Mouse (Mus musculus) hematopoietic stem cell, adult 5-6 weeks (primary cell): ENCODE results near the gene Hfm1. TPM values are rescaled to one million over a fixed set of nuclear protein-coding genes. Genes with fewer than 3 reads are reported as not detected.

ENCODE experiments used
- ATAC-seq, 2 experiments: fragments of 125-278 bp in 1 of 2; replicated peaks in 1 of 2; 2 replicates each; pipeline ENCODE4 v1.8.0; 2016 to 2017; ENCODE audit warnings: inconsistent platforms in 2 of 2, mild to moderate bottlenecking in 2 of 2, moderate number of reproducible peaks in 2 of 2, low read depth in 1 of 2, moderate TSS enrichment in 1 of 2; ENCODE audit not compliant: low FRiP score in 2 of 2, poor library complexity in 2 of 2, severe bottlenecking in 2 of 2, insufficient read depth in 1 of 2, low TSS enrichment in 1 of 2
- total RNA-seq: library from RNA; stranded (forward); fragments of 172-1452, 232-1000 nt; gene quantifications from 2 replicates; pipeline ENCODE4 v1.2.3, GENCODE M21; 2017

Gene Hfm1
- total RNA-seq, 1 experiment from 2014 or later = 1.1 TPM

DNA sequence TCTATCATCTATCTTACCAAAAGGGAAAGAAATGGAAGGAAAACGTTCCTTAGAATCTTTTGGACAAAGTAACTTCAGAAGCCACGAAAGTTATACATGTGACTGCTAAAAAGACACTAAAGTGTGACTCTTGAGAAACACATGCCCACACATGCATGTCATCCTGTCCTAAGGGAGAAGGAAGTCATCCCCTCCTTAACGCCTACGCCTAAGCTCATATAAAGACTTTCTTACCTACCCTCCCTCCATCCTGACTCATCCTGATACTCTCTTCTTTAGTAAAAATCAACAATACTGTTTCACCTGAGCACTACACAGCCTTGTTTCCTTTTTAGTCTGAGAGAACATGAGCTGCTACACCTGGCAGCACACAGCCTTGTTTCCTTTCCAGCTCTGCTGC lies 40.6 kb downstream of the Hfm1 start:
- ATAC-seq = no peak

GRCm38 (mm10) chr5:106876438-106876837 lies 49.7 kb downstream of the Hfm1 start:
- ATAC-seq = no peak

GRCm38 (mm10) chr5:106860415-106860814 lies 65.7 kb downstream of the Hfm1 start:
- ATAC-seq = peak; percentile 56 to 59; a peak in 2 of 4 replicates

GRCm38 (mm10) chr5:106853284-106853683 lies 72.8 kb downstream of the Hfm1 start:
- no peak for ATAC-seq

DNA sequence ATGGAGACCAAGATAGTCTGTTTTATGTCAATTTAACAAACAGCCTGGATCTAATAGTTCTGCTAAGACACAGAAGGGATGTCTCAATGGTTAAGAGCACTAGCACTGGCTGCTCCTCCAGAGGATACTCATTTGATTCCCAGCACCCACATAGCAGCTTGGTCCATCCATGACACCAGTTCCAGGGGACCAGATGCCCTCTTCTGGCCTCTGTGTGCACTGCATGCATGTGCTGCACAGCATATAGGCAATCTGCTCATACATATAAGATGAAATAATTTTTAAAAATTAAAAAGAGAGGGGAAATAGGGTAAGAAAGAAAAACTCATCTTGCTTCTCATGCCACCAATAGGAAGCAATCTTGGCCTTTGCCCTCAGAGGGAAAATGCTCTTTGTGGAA lies 79.1 kb downstream of the Hfm1 start:
- ATAC-seq = no peak

DNA sequence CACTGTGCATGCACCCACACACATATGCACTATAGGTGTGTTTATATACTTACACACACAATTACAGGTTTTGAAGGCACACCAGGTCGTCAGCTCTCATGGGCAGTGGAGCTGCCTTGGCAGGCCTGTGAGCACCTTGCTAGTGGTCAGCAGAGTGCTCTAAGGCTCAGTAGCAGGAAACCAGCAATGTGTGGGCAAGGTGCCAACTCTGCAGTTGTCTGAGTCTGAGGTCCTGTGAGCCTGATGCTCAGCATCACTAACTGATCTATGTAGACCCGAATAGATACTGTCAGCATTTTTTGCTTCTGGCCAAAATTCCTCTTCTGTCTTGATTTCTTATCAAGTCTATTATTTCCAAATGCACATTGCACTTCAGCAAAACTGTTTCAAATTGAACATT lies 82.2 kb downstream of the Hfm1 start:
- ATAC-seq = no peak

DNA sequence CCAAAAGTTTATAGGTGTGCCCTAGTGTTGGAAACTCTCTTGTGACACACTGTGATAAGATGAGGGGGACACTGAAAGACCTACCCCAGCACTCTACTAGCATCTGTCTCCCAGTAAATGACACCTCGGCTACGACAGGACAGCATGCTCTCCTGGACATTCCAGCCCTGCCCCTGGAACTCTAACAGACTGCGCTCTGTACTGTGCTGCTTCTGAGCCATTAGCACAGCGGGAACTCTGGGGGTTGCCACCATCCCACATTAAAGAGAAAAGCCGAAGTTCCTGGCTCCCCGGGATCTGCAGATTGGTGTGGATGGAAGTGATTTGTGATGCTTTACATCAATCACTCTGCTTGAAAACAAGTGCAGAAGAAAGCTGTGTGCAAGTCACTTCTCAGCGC lies 93.1 kb downstream of the Hfm1 start:
- ATAC-seq = no peak

DNA sequence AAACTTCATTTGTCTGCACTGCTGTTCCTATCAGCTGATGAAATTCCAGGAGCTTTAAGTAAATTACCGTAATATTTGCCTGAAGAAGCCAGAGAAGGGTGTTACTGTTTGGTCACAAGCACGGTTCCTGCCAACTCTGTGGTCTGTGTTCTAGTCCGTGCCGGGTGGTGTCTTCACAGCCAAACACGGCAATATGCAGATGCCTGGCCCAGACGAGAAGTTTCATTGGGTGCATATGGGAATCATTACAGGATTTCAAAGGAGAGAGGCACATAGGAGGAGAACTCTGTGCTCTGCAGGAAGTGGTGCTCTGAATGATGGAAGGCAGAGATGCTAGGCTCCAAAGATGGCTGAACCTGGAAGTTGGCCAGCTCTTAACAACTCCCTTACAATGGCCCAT lies 94.7 kb downstream of the Hfm1 start:
- no peak for ATAC-seq

- ATAC-seq = no peak
Measured at GRCm38 (mm10) chr5:106830775-106831174, 95.3 kb downstream of the Hfm1 start.

DNA sequence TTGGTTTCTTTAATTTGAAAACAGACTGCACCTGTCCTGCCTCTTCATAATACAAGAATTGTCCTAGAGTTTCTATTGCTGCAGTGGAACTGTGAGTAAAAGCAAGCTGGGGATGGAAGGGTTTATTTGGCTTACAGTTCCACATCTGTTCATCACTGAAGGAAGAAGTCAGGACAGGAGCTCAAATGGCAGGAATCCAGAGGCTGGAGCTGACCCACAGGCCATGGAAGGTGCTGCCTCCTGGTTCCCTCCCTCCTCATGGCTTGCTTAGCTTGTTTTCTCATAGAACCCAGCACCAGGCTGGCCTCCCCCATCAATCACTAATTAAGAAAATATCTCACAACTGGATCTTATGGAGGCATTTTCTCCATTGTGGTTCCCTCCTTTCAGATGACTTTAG lies 99.4 kb downstream of the Hfm1 start:
- no peak for ATAC-seq

- ATAC-seq = no peak
Measured at GRCm38 (mm10) chr5:106826044-106826443, 100.1 kb downstream of the Hfm1 start.

- peak; percentile 69 to 79 for ATAC-seq
Measured at GRCm38 (mm10) chr5:106825301-106825853, 100.7 kb downstream of the Hfm1 start.

DNA sequence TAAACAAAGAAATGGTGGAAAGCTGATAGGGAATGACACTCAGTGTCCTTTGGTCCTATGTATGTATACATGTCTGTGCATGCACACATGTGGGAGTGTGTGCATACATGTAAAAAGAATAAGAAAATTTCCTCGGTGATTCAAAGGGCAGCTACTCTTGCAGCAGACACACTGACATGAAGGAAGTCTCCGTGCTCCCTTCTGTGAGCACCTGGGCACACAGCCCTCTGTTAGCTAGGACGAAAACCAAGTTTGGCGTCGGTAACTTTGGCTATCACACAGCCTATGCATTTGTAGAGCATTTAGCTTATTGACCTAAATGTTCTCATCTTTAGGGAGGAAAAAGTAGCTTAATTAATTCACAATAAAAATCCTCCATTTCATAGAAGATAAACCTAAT lies 101.4 kb downstream of the Hfm1 start:
- ATAC-seq = no peak

- no peak for ATAC-seq
Measured at GRCm38 (mm10) chr5:106819630-106820029, 106.5 kb downstream of the Hfm1 start.

DNA sequence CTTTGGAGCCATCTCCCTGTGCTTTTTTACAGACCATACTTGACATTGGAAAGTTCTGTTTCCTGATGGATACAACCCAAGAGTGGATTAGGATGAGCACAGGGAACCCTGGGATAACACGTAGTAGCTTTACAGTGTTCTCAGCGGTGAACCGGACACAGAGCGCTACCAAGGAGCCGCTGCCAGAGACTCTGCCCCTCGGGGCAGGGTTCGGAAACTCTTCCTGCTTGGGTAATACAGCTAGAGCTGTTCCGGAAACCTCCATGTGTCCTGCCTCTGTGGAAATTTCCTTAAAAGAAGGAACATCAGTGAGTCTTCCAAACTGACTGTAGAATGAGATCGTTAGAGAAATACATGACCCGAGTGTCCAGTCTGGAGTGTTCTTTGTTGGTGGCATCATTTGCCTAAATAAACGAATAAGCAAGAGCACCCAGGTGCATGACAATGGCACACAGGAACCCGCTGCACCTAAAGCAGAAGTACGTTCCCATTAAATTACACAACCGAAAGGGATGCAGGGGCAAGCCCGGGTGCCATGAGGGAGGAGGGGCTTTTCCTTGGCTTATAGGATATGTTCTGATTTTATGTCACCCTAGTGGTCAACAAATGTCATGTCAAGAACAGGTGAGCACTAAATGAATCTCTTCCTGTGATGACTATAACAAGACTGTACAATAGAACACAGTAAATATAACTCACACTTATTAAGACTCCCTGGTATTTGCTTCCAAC lies 110.0 kb downstream of the Hfm1 start:
- ATAC-seq = 0 out of 4 replicates have a peak, but pooled peaks have one; percentile 29 to 38

DNA sequence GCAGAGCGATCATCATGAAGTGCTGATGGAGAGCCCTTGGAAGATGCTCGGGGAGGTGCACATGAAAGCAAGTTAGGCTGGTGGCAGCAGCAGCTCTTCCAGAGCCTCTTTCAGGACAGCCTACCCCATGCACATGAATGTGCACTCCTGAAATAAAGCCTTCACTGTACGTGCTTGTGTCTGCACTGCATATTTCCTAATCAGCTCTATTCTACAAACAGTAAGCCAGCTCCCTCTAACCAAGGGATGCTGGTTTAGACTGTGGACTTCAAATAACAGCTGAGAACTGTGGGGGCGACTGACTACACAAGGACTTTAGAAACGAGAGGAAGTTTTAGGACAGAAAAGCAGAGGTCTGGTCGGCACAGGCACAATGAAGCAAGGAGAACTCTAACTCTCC lies 111.5 kb downstream of the Hfm1 start:
- ATAC-seq = no peak

DNA sequence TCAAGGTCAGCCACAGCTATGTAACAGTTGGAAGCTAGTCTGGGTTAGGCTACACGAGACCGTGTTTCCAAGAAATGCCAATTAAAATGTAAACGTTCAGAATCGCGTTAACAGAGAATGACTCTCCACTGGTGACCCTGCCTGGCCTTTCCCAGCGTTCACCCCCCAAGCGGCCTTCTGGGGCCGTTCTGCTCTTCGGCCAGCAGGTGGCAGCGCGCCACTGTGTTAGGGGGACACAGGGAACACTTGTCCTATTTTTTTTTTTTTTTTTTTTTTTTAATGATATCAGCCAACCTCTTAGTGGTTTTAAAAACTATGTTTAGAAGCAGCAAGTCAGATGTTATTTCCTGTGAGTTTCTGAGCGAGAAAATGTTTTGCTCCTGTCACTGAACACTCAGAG lies 123.0 kb downstream of the Hfm1 start:
- ATAC-seq = peak; percentile 79 to 80

GRCm38 (mm10) chr5:106801886-106802798 lies 124.0 kb downstream of the Hfm1 start:
- ATAC-seq = peak; percentile 77 to 84
